Mouse (Mus musculus) central nervous system, embryonic 18 days (tissue): ENCODE data around the gene Abca9. TPM values are rescaled to one million over a fixed set of nuclear protein-coding genes. Genes with fewer than 3 reads are reported as not detected.

Source experiments
- polyA plus RNA-seq: library from polyadenylated mRNA; depleted of rRNA; stranded (reverse); fragments of >200 nt; gene quantifications from 2 replicates; pipeline ENCODE4 v1.2.3, GENCODE M21; 2012; rRNA removed

Gene Abca9
- polyA plus RNA-seq: 2.9 and 3.0 TPM in 2 replicates

DNA sequence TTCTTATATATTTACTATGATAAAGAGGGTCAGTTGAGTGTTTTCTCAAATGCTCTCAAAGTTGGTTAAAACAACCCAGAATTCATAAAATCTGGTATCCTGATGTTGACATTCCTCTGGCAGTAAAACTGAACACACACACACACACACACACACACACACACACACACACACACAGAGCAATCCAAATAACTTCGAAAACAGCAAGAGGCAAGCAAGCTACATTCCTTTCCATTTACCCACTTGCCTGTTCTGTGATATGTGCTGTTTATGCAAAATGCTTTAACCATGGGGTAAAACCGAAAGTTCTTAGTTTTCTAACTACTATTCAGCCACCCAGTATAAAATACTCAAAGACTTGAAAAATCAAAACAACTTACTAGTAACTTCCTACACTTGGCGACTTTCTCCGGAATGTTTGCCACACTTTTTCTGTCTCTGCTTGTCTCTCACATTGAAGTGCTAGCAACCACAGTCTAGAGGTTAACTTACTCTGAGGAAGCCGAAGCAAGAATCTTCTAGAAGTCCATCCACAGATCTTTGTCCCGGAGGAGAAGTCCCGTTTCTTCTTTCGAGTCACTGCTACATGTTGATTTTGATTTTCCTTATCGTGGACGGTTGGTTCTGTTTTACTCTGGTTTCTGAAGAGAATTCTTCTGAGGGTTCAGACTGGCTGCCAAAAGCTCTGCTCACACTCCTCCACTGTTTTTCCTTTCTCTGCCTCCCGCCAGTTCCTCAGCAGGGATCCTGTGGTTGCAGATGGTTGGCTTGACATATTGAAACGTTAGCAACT lies at the start of gene Abca9:
Gene Abca9 (minus strand): TSS at position 738 of the 793 bp plus-strand sequence.

DNA sequence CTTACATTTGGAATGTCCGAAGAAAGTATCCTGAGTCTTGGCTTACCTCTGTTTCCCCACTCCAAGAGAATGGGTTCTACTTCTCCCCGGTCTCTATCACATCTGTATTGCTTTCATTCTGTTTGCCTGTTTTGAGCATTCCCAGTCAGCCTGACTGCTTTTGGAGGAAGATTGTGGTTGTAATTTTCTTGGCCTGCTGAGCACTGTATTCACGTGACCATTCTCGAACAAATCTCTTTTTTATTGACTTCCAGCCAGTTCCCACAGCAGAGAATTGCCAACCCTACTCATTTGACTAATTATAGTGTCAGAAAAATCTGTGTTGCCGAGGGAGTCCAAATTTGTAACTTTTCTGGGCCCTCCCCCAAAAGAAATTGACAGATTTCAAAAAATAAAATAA lies 72.1 kb downstream of the Abca9 start, which contains the start of gene Abca8a:
Gene Abca8a (minus strand): TSS at position 121 of the 400 bp plus-strand sequence.

Other genes starting within 250 kb of the Abca9 start
- 3.7 and 4.8 TPM in 2 replicates for gene Abca8b, start 172.4 kb downstream of the Abca9 start, polyA plus RNA-seq
- gene Abca8a, start 72.2 kb downstream of the Abca9 start, polyA plus RNA-seq: 4.5 and 5.3 TPM in 2 replicates
- gene Abca6, start 83.6 kb upstream of the Abca9 start, polyA plus RNA-seq: 0.36 and 0.43 TPM in 2 replicates
- 8.6 and 9.6 TPM in 2 replicates for gene Abca5, start 169.5 kb upstream of the Abca9 start, polyA plus RNA-seq
- 20.0 and 21.0 TPM in 2 replicates for gene Map2k6, start 230.9 kb upstream of the Abca9 start, polyA plus RNA-seq